Mouse (Mus musculus) heart, embryonic 11.5 days (tissue): ENCODE measurements around the gene Pde12. TPM values are rescaled to one million over a fixed set of nuclear protein-coding genes. Genes with fewer than 3 reads are reported as not detected.
"Not testable (repeated sequence)": the region's sequence is repeated elsewhere in the genome, so short reads cannot be mapped to it uniquely, and the experiment has no call there.

Experiments
- ATAC-seq: fragments of 200-750 bp; cut with Nextera tagmentation; replicated peaks from 2 replicates; pipeline ENCODE4 v1.8.0; 2017; ENCODE audit warnings: moderate library complexity; ENCODE audit not compliant: insufficient number of reproducible peaks, low FRiP score, low TSS enrichment
- H3K27ac ChIP-seq: fragments of 300-500 bp; sonication (generic); 2 replicates; pipeline ENCODE4 v1.5.1; 2014; ENCODE audit warnings: mild to moderate bottlenecking, low read depth, low read length
- H3K27me3 ChIP-seq: fragments of 300-500 bp; sonication (generic); 2 replicates; pipeline ENCODE4 v1.6.1; 2014; ENCODE audit warnings: mild to moderate bottlenecking, low read length, mixed read lengths; ENCODE audit not compliant: control insufficient read depth, insufficient read depth
- H3K36me3 ChIP-seq: fragments of 300-500 bp; sonication (generic); 2 replicates; pipeline ENCODE4 v1.6.1; 2014; ENCODE audit warnings: mild to moderate bottlenecking, low read length, moderate library complexity, mixed read lengths; ENCODE audit not compliant: control insufficient read depth, insufficient read depth
- H3K4me1 ChIP-seq: fragments of 300-500 bp; sonication (generic); 2 replicates; pipeline ENCODE4 v1.6.1; 2014; ENCODE audit warnings: low read length; ENCODE audit not compliant: control insufficient read depth, insufficient read depth
- H3K4me2 ChIP-seq: fragments of 300-500 bp; sonication (generic); 2 replicates; pipeline ENCODE4 v1.6.1; 2014; ENCODE audit warnings: mild to moderate bottlenecking, moderate library complexity
- H3K4me3 ChIP-seq: fragments of 300-500 bp; sonication (generic); 2 replicates; pipeline ENCODE4 v1.5.1; 2014; ENCODE audit warnings: low read depth, low read length
- H3K9ac ChIP-seq: fragments of 300-500 bp; sonication (generic); 2 replicates; pipeline ENCODE4 v1.6.1; 2014; ENCODE audit warnings: mild to moderate bottlenecking, low read depth, low read length, moderate library complexity
- H3K9me3 ChIP-seq: fragments of 300-500 bp; sonication (generic); replicated peaks from 2 replicates; pipeline ENCODE4 v1.6.1; 2016; ENCODE audit warnings: low read length; ENCODE audit not compliant: control insufficient read depth
- WGBS: fragments of 180-500 bp; shearing (Covaris S2); extraction: QIAGEN DNeasy Blood & Tissue Kit; methylation state at CpG from one replicate; pipeline ENCODE4 v1.1.7; 2014; ENCODE audit not compliant: insufficient replicate concordance; 5-methylcytosine and 5-hydroxymethylcytosine counted together
- polyA plus RNA-seq: library from polyadenylated mRNA; unstranded; fragments of >200 nt; fragmentation: Nextera tagmentation; extraction: Ambion mirVana; gene quantifications from 2 replicates; pipeline ENCODE4 v1.2.1, GENCODE M21; 2014

The Pde12 gene
- polyA plus RNA-seq, 1 experiment from 2014 or later, result 11.4 TPM

DNA sequence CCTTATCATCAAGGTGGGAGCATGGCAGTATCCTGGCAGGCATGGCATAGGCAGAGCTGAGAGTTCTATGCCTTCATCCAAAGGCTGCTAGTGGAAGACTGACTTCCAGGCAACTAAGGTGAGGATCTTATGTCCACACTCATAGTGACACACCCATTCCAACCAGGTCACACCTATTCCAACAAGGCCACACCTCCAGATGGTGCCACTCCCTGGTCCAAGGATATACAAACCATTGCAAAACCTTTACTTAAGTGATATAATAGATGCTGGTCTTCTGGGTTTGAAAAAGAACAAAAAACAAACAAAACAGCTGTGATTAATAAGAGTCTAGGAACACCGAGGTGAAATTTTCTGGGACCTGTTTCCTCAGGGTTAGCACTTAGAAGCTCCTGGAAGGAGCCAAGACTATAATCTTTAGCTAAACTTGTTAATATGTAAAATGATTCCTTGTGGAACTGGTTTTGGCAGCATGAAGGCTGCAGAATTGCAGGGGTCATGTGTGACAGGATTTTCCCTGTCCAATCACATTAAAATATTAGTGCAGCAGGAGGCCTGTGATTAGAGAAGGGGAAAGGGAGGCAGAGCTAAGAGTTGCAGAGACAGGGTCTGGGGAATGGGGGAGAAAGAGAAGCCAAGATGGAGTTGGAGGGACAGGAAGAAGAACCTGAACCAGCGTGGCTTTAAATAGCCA is 4.9 kb upstream of the Pde12 start:
- not testable (repeated sequence) for H3K9ac ChIP-seq, H3K27me3 ChIP-seq, H3K9me3 ChIP-seq, H3K4me3 ChIP-seq, H3K4me1 ChIP-seq, ATAC-seq, H3K27ac ChIP-seq, H3K36me3 ChIP-seq, H3K4me2 ChIP-seq
- 89% methylated on average over 2 of the region's 2 CpGs for WGBS

DNA sequence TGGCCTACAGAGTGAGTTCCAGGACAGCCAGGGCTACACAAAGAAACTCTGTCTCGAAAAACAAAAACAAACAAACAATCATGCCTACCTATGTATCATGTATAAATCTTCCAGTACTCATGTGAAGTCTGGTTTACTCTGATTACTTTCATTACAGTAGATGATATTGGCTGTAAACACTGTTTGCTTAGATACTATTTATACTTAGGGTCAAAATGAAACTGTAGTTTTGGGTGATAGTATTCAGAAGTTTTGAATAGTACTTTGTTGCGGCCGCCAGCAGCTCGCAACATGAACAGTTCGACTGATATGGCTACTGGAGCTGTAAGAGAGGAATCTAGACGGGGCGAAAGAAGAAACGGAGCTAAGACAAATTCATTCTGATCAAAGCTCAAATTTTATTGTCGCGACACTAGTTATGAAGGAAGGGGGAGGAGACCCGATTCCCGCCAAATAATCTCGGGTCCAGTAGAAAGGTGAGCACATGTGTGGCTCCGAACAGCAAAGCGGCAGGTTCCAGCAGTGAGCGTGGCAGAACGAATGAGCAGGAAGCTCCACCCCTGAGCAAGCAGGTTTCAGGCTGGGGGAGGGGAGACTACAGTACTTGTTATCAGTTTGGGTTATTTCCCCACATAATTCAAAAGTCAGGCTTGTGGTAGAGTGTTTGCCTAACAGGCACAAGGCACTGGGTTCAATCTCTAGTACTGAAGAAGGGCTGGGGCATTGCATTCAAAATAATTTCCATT is 2.4 kb upstream of the Pde12 start:
- not testable (repeated sequence) for H3K4me2 ChIP-seq, H3K27me3 ChIP-seq, H3K9ac ChIP-seq, ATAC-seq, H3K4me1 ChIP-seq, H3K27ac ChIP-seq, H3K9me3 ChIP-seq, H3K36me3 ChIP-seq, H3K4me3 ChIP-seq
- 61% methylated on average over 17 of the region's 17 CpGs for WGBS

DNA sequence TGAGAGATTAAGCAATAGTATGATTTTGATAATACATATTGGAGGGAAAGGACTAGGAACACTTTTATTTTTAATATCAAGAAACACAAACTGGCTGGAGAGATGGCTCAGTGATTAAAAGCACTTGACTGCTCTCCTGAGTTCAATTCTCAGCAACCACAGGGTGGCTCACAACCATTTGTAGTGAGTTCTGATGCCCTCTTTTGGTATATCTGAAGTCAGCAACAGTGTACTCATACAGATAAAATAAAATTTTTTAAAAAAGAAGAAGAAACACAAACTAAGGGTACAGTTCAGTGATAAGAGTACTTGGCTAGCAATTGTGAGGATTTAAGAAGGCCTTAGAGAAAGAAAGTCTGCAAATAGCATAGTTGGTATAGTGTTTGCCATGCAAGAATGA is 1.3 kb upstream of the Pde12 start:
- Histone ChIP-seq H3K27ac (no peak overlapping the region), H3K4me3 (no peak overlapping the region), H3K27me3 (no peaks in the 10 kb centered on the region), H3K9me3 (no peaks in the 10 kb centered on the region), H3K4me2 (peak overlapping the region; percentile 87; the same call in 1 of the 2 replicates), H3K36me3 (peaks cover under 1% of the 10 kb centered on the region; the same call in 1 of the 2 replicates), H3K4me1 (peaks cover 15% of the 10 kb centered on the region; the same call in 1 of the 2 replicates), H3K9ac (no peak overlapping the region)
- ATAC-seq, result no peak

DNA sequence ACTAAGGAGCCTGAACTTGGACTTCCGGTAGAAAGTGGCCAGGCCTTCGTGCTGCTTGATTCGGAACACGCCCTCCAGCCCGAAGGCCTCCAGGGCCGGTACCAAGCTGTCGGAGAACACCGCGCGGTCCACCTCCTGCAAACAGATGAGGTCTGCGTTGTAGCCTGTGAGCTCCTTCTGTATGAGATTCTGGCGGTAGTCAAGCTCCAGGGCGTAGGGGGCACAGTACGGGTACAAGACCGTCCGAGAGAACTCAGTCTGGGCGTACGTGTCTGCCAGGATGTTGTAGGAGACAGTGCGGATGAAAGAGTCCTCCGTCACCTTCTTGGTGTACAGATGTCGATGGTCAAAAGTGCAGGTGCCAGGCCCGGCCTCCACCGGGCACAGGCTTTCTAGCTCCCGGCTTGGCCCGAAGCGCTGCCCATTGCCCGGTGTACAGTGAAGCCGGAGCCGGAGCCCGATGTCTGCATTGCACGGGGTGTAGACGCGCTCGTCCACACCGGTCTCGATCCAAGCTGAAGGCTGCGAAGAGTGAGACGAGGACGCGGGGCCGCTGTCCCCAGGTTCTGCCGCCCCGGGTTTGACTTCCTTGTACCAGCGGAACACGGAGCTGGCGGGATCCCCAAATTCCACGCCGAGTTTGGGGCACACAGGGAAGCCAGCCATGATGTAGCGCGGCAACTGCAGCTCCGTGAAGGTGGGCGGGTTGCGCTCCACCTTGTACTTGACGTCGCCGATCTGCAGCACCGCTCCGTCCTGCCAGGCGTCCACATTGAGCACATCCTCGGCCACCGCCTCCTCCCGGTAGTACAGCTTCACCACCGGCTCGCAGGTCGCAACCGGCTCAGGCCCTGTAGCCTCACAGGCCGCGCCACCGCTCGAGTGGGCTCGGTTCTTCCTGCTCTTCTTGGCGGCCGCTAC is 1.1 kb downstream of the Pde12 start:
- under 1% methylated on average over 73 of the region's 73 CpGs for WGBS
- Histone ChIP-seq H3K9ac (peak overlapping the region; percentile 90), H3K9me3 (no peaks in the 10 kb centered on the region), H3K27ac (peak overlapping the region; percentile 90), H3K4me2 (peak overlapping the region; percentile 87), H3K27me3 (no peaks in the 10 kb centered on the region), H3K36me3 (peaks cover 5% of the 10 kb centered on the region), H3K4me1 (peaks cover 15% of the 10 kb centered on the region; the same call in 1 of the 2 replicates), H3K4me3 (peak overlapping the region; percentile 97)
- peak; percentile 73 for ATAC-seq

DNA sequence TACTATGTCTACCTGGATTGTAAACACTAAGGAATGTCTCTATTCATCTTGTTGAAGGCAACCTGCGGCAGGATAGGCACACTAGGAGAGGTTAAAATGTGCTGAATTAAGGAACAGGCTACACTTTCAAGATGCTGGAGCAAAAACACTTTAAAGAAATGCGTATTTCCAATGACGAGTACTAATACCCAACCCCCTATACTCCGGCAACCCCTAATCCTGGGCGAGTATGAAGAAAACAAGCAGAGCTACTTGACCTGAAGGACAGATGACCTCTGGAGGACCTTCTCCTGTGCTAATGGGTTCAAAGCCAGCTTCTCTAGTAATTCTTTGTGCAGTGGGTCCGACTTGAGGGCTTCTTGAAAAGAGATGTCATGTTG is 1.7 kb downstream of the Pde12 start:
- WGBS, result 20% methylated on average over 6 of the region's 6 CpGs
- Histone ChIP-seq H3K27ac (no peak overlapping the region), H3K36me3 (peaks cover 5% of the 10 kb centered on the region), H3K9me3 (no peaks in the 10 kb centered on the region), H3K27me3 (no peaks in the 10 kb centered on the region), H3K9ac (peak overlapping the region; percentile 90), H3K4me1 (peaks cover 15% of the 10 kb centered on the region; the same call in 1 of the 2 replicates), H3K4me3 (peak overlapping the region; percentile 97), H3K4me2 (peak overlapping the region; percentile 87)
- ATAC-seq, result no peak

DNA sequence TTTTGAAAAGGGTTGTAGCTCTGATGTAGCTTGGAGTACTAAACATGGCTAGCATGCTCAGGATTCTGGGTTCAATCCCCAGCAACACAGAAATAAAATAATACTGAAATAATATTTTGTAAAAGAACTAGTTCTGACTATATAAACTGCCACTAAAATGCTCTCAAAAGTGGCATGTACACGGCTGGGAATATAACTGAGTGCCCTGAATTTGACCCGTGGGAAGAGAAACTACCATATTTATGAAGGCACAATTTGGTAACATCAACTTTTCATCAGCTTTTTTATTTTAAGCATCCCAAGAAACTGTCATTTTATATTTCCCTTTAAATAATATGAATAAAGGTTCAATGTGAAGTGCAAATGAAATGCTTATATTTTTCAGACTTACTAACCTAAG is 5.8 kb downstream of the Pde12 start:
- no peak for ATAC-seq
- WGBS, result 86% methylated on average over 2 of the region's 2 CpGs
- no peaks in the 10 kb centered on the region for H3K27me3 ChIP-seq

DNA sequence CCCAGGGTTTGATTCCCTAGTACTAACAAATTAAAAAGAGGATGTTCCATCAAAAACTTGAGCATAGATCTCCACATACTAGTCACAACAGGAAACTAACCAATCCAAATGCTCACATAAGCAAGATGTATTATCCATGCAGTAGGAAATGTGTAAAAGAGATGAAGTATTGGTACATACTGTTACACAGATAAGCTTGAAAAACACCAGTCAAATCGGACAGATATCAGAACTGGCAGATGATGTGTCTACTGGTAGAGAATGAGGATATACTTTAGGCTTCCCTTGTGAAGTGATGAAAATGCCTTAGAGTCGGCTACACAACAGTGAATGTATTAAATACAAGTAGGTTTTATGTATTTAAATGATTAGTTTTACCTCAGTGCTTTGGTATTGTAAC is 7.2 kb downstream of the Pde12 start:
- H3K36me3 ChIP-seq, result peaks cover 9% of the 10 kb centered on the region
- no peaks in the 10 kb centered on the region for H3K27me3 ChIP-seq
- no peaks in the 10 kb centered on the region for H3K9me3 ChIP-seq
- 80% methylated on average over 2 of the region's 2 CpGs for WGBS
- H3K9ac ChIP-seq, result no peak overlapping the region
- 0 out of 2 replicates have a peak, but pooled peaks cover 7% of the 10 kb centered on the region for H3K4me1 ChIP-seq
- H3K27ac ChIP-seq, result no peak overlapping the region
- no peak overlapping the region for H3K4me3 ChIP-seq
- ATAC-seq, result no peak
- H3K4me2 ChIP-seq, result no peak overlapping the region

More for the DNA sequence above, 5.8 kb downstream of the Pde12 start:
- Histone ChIP-seq H3K4me2 (no peak overlapping the region), H3K4me3 (no peak overlapping the region), H3K4me1 (peaks cover 10% of the 10 kb centered on the region; the same call in 1 of the 2 replicates), H3K27ac (no peak overlapping the region), H3K9ac (no peak overlapping the region), H3K36me3 (peaks cover 5% of the 10 kb centered on the region), H3K9me3 (no peaks in the 10 kb centered on the region)

DNA sequence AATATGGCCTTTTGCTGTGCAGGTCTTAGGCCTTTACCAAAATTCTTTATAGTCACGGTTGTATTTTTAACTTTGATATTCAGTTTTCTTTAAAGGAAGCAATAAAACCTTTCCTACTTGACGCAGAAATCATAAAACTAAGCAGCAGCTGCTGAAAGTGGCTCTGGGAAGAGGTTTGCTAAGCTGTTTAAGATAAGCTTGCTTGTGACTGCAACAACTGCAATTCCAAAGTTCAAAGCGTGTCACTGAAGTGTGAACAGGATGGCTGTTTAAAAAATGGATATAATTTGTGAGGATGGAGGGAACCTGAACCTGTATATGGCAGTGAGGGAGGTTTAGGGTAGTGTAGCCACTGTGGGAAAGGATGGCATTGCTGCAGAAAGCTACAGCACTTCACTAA is 7.7 kb downstream of the Pde12 start:
- H3K4me2 ChIP-seq, result no peak overlapping the region
- peaks cover 9% of the 10 kb centered on the region for H3K36me3 ChIP-seq
- no peaks in the 10 kb centered on the region for H3K9me3 ChIP-seq
- WGBS, result 76% methylated on average over 3 of the region's 3 CpGs
- no peak overlapping the region for H3K9ac ChIP-seq
- H3K4me3 ChIP-seq, result no peak overlapping the region
- ATAC-seq, result no peak
- no peaks in the 10 kb centered on the region for H3K27me3 ChIP-seq
- no peak overlapping the region for H3K27ac ChIP-seq
- H3K4me1 ChIP-seq, result 0 out of 2 replicates have a peak, but pooled peaks cover 4% of the 10 kb centered on the region
